Mouse (Mus musculus) E14TG2a.4 (cell line): ENCODE measurements around the gene Ifrd1.
"Not testable (repeated sequence)": the region's sequence is repeated elsewhere in the genome, so short reads cannot be mapped to it uniquely, and the experiment has no call there.

Experiments used
- CTCF ChIP-seq: conservative IDR thresholded peaks from 2 replicates; pipeline ENCODE4 v1.5.1; 2014; ENCODE audit warnings: low read length
- POU5F1 ChIP-seq: IDR thresholded peaks from 2 replicates; pipeline ENCODE4 v1.6.1; 2014; ENCODE audit warnings: low read length, borderline replicate concordance

DNA sequence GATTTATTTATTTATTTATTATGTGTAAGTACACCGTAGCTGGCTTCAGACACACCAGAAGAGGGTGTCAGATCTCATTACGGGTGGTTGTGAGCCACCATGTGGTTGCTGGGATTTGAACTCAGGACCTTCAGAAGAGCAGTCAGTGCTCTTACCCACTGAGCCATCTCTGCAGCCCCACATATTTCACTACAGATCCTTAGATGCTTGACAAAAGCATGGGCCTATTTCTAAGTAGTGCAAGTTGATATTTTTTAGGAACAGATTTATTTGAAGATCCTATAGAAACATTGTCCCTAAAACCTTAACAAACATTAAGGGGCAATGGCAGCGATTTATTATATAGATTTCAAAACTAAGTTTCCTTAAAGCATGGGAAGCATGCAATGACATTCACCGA, 7.0 kb upstream of the Ifrd1 start:
- not testable (repeated sequence) for TF ChIP-seq CTCF, POU5F1
